Mouse (Mus musculus) thymus, postnatal 14 days (tissue): ENCODE measurements around the gene Rsph6a.
"Not testable (repeated sequence)": the region's sequence is repeated elsewhere in the genome, so short reads cannot be mapped to it uniquely, and the experiment has no call there.

Experiments
- DNase-seq: peaks from one replicate; pipeline ENCODE4 v3.0.0; 2021

Rsph6a gene

GRCm38 (mm10) chr7:19048006-19048527, 6.4 kb upstream of the Rsph6a start:
- DNase-seq = no peak

DNA sequence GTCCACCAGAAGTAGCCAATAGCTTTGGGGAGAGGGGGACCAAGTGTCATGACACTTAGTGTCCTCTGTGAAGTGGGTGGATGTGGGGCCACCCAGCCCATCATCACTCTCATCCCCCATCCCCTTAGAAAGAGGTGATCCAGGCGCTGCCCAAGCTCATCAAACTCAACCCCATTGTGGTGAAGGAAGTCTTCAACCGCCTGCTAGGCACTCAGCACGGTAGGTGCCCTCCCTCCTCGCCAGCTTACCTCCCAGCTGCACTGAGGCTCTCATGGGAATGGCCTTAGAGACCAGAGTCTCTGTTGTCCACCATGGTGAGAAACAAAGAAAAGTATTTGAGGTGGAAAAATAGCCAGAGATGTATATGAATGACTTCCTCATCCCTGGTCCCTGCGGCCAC, 5.2 kb upstream of the Rsph6a start:
- no peak for DNase-seq

DNA sequence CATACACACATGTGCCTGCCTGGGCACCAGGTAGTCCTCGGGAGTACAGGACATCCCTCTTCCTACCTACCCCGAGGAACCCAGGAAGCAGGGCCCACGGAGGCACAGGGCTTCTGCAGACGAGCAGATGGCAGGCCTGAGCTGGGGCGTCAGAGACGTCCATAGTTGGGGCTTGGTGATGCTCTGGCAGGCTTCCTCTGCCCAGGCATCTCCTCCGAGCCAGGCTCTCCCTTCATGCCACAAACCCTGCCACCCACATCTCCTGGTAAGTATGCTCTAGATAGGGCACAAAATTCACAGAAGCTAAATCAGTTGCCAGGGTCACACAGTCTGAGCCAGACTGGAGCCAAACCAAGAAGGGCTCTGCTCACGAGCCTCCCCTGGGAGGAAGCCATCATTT, 4.3 kb upstream of the Rsph6a start:
- DNase-seq = no peak

GRCm38 (mm10) chr7:19051161-19051560, 3.3 kb upstream of the Rsph6a start:
- DNase-seq = no peak

DNA sequence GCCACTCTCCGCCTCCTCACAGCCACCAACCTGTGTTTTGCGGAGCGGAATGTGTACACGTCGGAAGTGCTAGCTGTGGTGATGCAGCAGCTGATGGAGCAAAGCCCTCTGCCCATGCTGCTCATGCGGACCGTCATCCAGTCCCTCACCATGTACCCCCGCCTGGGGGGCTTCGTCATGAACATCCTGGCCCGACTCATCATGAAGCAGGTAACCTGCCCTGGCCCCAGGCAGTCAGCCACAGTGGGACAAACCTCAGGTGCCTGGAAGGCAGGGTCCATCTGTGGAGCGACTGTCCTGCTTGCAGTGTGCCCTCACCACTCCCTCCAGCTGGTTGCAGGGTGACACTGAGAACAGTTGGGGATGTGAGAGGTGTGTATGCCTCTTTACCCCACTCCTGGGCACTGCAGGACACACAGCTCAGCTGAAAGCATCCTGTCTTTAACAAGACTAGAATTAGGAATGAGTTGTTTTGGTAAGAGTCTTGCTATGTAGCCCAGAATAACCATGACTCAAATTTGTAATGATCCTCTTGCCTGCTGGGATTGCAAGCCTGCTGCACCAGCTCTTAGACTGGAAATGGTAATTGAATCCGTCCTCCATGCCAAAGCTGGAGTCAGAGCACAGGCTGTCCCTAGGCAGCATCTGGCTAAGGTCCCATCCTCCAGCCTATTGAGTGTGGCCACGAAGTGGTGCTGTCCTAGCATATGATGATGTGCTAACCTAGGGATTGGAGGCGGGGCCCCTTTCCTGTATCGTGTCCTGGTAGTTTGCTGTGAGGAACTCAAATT, 1.9 kb upstream of the Rsph6a start:
- no peak for DNase-seq

GRCm38 (mm10) chr7:19053136-19053532, 1.4 kb upstream of the Rsph6a start:
- DNase-seq = no peak

DNA sequence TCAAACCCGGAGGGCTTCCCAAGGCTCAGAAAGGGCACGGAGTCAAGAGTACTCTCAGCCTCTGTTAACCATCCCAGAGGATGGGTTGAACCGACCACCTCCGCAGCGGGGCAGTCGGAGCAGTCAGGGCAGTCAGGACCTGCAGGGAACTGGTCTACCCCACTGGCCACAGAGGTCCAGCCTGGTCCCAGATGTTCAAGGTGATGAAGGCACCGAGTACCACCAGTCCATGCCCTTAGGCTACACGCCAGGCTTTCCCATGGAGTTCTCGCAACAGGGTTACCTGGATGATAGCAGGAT, 237 bp downstream of the Rsph6a start:
- DNase-seq = no peak

DNA sequence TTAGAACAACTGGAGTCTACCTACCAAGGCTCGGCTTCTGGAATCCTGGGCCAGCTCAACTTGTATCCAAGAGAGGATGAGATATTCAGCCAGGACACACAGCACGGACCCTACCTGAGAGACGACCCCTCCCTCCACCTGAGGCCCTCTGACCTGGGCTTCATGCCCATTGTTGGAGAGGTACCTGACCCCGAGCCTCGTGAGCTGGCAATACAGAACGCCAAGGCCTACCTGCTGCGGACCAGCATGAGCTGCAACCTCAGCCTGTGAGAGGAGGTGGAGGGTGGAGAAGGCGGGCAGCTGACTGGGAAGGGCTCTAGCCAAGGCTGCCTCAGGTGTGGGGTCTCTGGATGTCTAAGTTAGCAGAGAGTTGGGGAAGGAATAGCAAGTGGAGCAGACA, 618 bp downstream of the Rsph6a start:
- no peak for DNase-seq

- no peak for DNase-seq
These were observed 2.9 kb downstream of the Rsph6a start for GRCm38 (mm10) chr7:19057405-19057804.

DNA sequence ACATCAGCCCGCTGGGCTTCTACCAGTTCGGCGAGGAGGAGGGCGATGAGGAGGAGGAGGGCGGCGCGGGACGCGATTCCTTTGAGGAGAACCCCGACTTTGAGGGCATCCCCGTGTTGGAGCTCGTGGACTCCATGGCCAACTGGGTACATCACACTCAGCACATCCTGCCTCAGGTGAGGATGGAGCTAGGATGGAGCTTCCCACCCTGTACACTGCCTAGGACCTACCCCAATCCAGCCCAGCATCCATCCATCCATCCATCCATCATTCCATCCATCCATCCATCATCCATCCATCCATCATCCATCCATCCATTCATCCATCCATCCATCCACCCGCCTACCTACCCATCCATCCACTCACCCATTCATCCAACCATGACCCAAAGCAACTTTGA, 11.4 kb downstream of the Rsph6a start:
- no peak for DNase-seq

GRCm38 (mm10) chr7:19067063-19067462, 12.6 kb downstream of the Rsph6a start:
- no peak for DNase-seq

GRCm38 (mm10) chr7:19067935-19068334, 13.4 kb downstream of the Rsph6a start:
- DNase-seq = no peak

DNA sequence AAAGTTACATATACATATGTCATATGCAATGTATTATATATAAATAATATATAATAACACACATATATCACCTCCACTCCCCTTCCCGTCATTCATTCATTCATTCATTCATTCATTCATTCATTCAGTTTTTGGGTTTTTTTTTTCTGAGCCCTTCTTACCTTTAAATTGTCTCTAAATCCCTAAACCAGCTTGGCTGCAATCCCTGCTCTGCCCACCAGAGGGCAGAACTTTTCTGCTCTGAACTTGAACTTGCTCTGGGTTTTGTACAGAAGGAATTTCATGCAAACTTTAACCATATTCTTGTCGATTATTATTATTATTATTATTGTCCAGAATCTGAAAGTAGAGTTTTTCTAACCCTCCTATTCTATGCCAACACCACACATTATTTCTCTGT, 14.2 kb downstream of the Rsph6a start:
- DNase-seq = peak; percentile 78

DNA sequence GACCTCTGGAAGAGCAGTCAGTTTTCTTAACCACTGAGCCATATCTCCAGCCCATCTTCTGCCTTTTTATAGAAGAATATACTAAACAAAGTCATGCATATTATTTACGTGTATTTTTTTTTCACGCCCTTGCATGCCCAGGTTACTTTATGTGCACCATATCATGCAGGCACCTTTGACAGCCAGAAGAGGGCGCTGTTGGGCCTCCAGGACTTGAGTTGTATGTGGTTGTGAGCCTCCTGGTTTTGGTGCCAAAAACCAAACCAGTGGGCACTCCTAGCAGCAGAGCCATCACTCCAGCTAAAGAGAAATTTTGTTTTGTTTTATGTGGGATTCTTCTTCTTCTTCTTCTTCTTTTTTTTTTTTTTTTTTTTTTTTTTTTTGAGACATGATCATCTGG, 15.0 kb downstream of the Rsph6a start:
- DNase-seq = no peak

GRCm38 (mm10) chr7:19071024-19071423, 16.5 kb downstream of the Rsph6a start:
- not testable (repeated sequence) for DNase-seq

DNA sequence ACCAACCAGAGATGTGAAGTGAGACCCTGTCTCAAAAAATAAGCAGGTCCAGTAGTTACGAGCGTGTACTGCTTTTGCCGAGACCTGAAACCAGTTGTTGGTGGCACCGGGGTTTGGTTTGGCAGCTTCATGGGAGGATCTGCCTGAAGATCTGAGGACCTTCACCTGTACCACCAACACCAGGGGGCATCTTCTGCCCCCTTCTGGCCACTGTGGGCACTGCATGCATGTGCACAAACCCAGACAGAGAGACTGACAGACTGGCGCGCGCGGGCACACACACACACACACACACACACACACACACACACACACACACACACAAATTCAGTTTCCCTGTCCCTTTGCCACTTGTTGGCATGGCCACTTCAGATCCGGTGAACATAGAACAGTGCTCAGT, 19.0 kb downstream of the Rsph6a start:
- DNase-seq = peak; percentile 72

GRCm38 (mm10) chr7:19074494-19074893, 20.0 kb downstream of the Rsph6a start:
- no peak for DNase-seq

- no peak for DNase-seq
These were observed 20.7 kb downstream of the Rsph6a start for GRCm38 (mm10) chr7:19075231-19075630.

GRCm38 (mm10) chr7:19075723-19076585, 21.5 kb downstream of the Rsph6a start, which contains the start of gene Dmwd:
Gene Dmwd, plus strand, starts transcription at chr7:19076227.
- peak; percentile 95 for DNase-seq

GRCm38 (mm10) chr7:19076586-19076991, 22.1 kb downstream of the Rsph6a start:
- peak; percentile 33 for DNase-seq

- peak; percentile 87 for DNase-seq
These were observed 23.3 kb downstream of the Rsph6a start for GRCm38 (mm10) chr7:19077761-19078160.

- DNase-seq = no peak
These were observed 24.2 kb downstream of the Rsph6a start for GRCm38 (mm10) chr7:19078732-19079131.

DNA sequence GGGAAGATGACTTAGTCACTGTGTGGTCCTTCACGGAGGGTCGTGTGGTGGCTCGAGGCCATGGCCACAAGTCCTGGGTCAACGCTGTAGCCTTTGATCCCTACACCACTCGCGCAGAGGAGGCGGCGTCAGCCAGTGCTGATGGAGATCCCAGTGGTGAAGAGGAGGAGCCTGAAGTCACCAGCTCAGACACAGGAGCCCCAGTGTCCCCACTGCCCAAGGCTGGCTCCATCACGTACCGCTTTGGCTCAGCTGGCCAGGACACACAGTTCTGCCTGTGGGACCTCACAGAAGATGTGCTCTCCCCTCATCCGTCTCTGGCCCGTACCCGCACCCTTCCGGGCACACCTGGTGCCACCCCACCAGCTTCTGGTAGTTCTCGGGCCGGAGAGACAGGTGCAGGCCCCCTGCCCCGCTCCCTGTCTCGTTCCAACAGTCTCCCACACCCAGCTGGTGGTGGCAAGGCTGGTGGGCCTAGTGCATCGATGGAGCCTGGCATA, 26.0 kb downstream of the Rsph6a start:
- DNase-seq = no peak

DNA sequence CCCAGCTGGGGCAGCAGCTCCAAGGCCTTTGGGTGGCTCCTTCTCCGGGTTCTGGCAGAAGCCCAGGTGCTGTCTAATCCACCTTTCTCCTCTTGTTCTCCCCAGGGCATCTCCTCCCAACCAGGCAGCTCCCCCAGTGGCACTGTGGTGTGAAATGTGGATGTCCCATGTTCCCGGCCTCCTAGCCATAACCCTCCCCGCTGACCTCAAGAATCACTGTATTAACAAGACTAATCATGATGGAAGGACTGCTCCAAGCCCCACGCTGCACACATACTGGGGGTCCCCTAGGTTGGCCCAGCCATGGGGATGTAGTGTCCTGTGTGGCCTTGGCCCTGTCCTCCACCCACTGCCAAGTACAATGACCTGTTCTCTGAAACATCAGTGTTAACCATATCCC, 27.7 kb downstream of the Rsph6a start:
- DNase-seq = no peak
